Mouse (Mus musculus): ENCODE results near the gene Cd274.

DNA sequence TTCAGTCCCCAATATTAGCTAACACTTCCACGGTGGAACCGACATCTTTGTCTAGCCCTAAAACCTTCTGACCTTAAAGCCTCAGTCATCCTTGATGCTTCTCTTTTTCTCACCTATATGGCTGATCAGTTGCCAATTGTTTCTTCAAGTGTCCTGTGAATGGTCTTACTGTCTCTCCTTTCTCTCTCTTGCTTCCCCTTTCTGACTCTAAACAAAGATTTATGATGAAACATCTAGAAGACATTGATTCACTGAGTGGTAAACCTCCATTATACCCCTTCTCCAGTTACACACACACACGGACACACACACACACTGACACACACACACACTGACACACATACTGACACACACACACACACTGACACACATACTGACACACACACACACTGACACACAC, 47.3 kb downstream of the Cd274 start:
- TF ChIP-seq EP300 (IDR thresholded peaks at IDR 0.05; ENCODE audit: insufficient read depth, low read depth, low read length) (no peak), CTCF (IDR thresholded peaks at IDR 0.05; ENCODE audit: low read depth, low read length) (no peak)

Measured in ES-Bruce4 (cell line).